Mouse (Mus musculus): ENCODE results near the gene Dus4l.

- no peak for TF ChIP-seq POLR2A (IDR thresholded peaks at IDR 0.05; ENCODE audit: low read depth, low read length)
- TF ChIP-seq CTCF (IDR thresholded peaks at IDR 0.05; ENCODE audit: extremely low read depth, insufficient read length, insufficient replicate concordance, low read depth, low read length), result no peak
Measured at GRCm38 (mm10) chr12:31613353-31613752, 41.3 kb downstream of the Dus4l start.

All from small intestine, adult 2 months (tissue).